Mouse (Mus musculus) liver, embryonic 14.5 days (tissue): ENCODE results near the gene Ern2. TPM values are rescaled to one million over a fixed set of nuclear protein-coding genes. Genes with fewer than 3 reads are reported as not detected.

Source experiments
- ATAC-seq: fragments of 200-750 bp; cut with Nextera tagmentation; 2 replicates; pipeline ENCODE4 v1.8.0; 2017; ENCODE audit warnings: moderate number of reproducible peaks, mild to moderate bottlenecking, moderate library complexity; ENCODE audit not compliant: insufficient read depth
- DNase-seq, 3 experiments: peaks; one replicate each; pipeline ENCODE4 v3.0.0-alpha.2; 2012 to 2013; ENCODE audit warnings: low read depth in 3 of 3, low spot score in 3 of 3
- H3K27ac ChIP-seq: fragments of 300-500 bp; sonication (generic); 2 replicates; pipeline ENCODE4 v1.5.1; 2014; ENCODE audit warnings: moderate library complexity, mild to moderate bottlenecking, control low read depth, inconsistent platforms
- H3K27me3 ChIP-seq: fragments of 300-500 bp; sonication (generic); 2 replicates; pipeline ENCODE4 v1.6.1; 2014; ENCODE audit warnings: mild to moderate bottlenecking, low read length, moderate library complexity; ENCODE audit not compliant: control insufficient read depth, insufficient read depth
- H3K36me3 ChIP-seq: fragments of 300-500 bp; sonication (generic); replicated peaks from 2 replicates; pipeline ENCODE4 v1.6.1; 2014; ENCODE audit warnings: low read depth; ENCODE audit not compliant: control insufficient read depth, insufficient read depth
- H3K4me1 ChIP-seq, 2 experiments: fragments of 200-500 bp in 1 of 2; fragments of 300-500 bp in 1 of 2; sonication (generic) in 1 of 2; replicated peaks; 2 replicates each; pipeline ENCODE4 v1.6.1; 2012 to 2014; ENCODE audit warnings: antibody characterized with exemption in 1 of 2, inconsistent platforms in 1 of 2, low read length in 1 of 2; ENCODE audit not compliant: control insufficient read depth in 2 of 2, insufficient read depth in 2 of 2
- H3K4me2 ChIP-seq: fragments of 300-500 bp; sonication (generic); 2 replicates; pipeline ENCODE4 v1.6.1; 2014; ENCODE audit warnings: low read depth, mild to moderate bottlenecking, control low read depth, moderate library complexity
- H3K4me3 ChIP-seq, 2 experiments: fragments of 200-500 bp in 1 of 2; fragments of 300-500 bp in 1 of 2; sonication (generic) in 1 of 2; 2 replicates each; pipeline ENCODE4 v1.5.1; 2012 to 2014; ENCODE audit warnings: low read depth in 2 of 2, low read length in 2 of 2, mild to moderate bottlenecking in 2 of 2, control low read depth in 1 of 2, inconsistent platforms in 1 of 2, moderate library complexity in 1 of 2; ENCODE audit not compliant: insufficient read depth in 1 of 2
- H3K9ac ChIP-seq: fragments of 300-500 bp; sonication (generic); replicated peaks from 2 replicates; pipeline ENCODE4 v1.6.1; 2014; ENCODE audit warnings: mild to moderate bottlenecking, control low read depth, moderate library complexity
- H3K9me3 ChIP-seq: fragments of 300-500 bp; sonication (generic); 2 replicates; pipeline ENCODE4 v1.6.1; 2016; ENCODE audit warnings: low read length, mixed read lengths; ENCODE audit not compliant: control insufficient read depth
- CTCF ChIP-seq: IDR thresholded peaks from 2 replicates; pipeline ENCODE4 v1.5.1; 2016; ENCODE audit warnings: antibody characterized with exemption, low read depth, control low read depth
- EP300 ChIP-seq: IDR thresholded peaks from 2 replicates; pipeline ENCODE4 v1.6.1; 2016; ENCODE audit warnings: antibody characterized with exemption, low read depth
- WGBS: fragments of 180-500 bp; shearing (Covaris S2); extraction: QIAGEN DNeasy Blood & Tissue Kit; methylation state at CpG from one replicate; pipeline ENCODE4 v1.1.7; 2014; ENCODE audit not compliant: insufficient replicate concordance; 5-methylcytosine and 5-hydroxymethylcytosine counted together
- polyA plus RNA-seq, 2 experiments: library from polyadenylated mRNA; depleted of rRNA in 1 of 2; stranded (reverse) in 1 of 2; unstranded in 1 of 2; fragments of >200 nt; fragmentation: Nextera tagmentation in 1 of 2; extraction: Ambion mirVana in 1 of 2; gene quantifications; 2 replicates each; pipeline versions ENCODE4 v1.2.1 to v1.2.3; 2012 to 2014

Gene Ern2
- polyA plus RNA-seq, 2 experiments = not detected

DNA sequence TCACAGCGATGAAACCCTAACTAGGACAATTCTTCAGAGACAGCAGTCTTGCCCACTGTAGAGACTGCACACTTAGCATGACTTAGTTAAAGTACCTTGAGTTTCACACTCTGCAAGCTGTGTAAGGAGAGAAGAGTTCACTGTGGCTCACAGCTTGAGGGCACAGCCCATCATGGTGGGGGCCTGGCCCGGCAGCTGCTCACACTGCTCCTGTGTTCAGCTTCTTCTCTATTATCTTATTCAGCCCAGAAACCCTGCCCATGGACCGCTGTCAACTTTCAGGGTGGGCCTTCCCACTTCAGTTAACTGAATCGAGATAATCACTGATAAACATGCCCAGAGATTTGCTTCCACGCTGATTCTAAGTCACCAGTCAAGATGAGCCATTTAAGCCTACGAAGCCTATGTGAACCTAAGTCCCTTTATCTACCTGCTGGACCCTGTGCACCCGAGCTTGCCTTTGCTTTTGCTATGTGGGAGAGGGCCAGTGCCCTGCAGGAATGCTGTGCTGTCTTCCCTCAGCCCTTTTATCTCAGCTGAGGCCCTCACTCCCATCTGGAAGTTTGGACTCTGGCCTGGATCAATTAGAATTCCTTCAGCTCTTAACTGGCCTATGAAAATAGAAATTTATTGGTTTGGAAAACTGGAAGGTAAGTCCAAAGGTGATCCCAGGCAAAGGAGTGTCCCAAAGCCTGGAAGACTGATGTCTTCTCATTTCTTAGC is 40.2 kb upstream of the Ern2 start:
- no peak for ATAC-seq
- no peaks in the 10 kb centered on the region for H3K4me1 ChIP-seq
- 38% methylated on average over 7 of the region's 7 CpGs for WGBS
- no peaks in the 10 kb centered on the region for H3K36me3 ChIP-seq
- H3K4me3 ChIP-seq = no peak overlapping the region
- H3K27me3 ChIP-seq = no peaks in the 10 kb centered on the region
- no peaks in the 10 kb centered on the region for H3K9me3 ChIP-seq
- H3K27ac ChIP-seq = no peak overlapping the region
- no peak overlapping the region for H3K4me2 ChIP-seq
- no peak for TF ChIP-seq EP300
- TF ChIP-seq CTCF = no peak
- no peak for DNase-seq
- no peak overlapping the region for H3K9ac ChIP-seq

GRCm38 (mm10) chr7:122219315-122219801 is 33.4 kb upstream of the Ern2 start, which contains the start of gene Chp2:
Gene Chp2 (plus strand): TSS chr7:122219496.
- no peak within 1 kb of the TSS; a peak in 1 of 4 replicates for H3K4me3 ChIP-seq
- H3K27me3 ChIP-seq = no peaks in the 10 kb centered on the region
- WGBS = 20% methylated on average over 18 of the region's 20 CpGs
- H3K27ac ChIP-seq = no peak within 1 kb of the TSS
- no peaks in the 10 kb centered on the region for H3K4me1 ChIP-seq
- H3K9ac ChIP-seq = no peak within 1 kb of the TSS
- ATAC-seq (no peak), DNase-seq (no peak)
- H3K4me2 ChIP-seq = peak within 1 kb of the TSS; percentile 23
- no peak for TF ChIP-seq EP300
- H3K36me3 ChIP-seq = no peaks in the 10 kb centered on the region
- no peaks in the 10 kb centered on the region for H3K9me3 ChIP-seq

- Histone ChIP-seq H3K9ac (no peak overlapping the region), H3K4me1 (peaks cover 0 to 3% of the 10 kb centered on the region in 2 experiments; a peak in 1 of 4 replicates), H3K27me3 (no peaks in the 10 kb centered on the region), H3K4me3 (no peak overlapping the region), H3K27ac (no peak overlapping the region), H3K4me2 (no peak overlapping the region), H3K9me3 (no peaks in the 10 kb centered on the region), H3K36me3 (no peaks in the 10 kb centered on the region)
- TF ChIP-seq CTCF (no peak), EP300 (no peak)
- no peak for DNase-seq
- no peak for ATAC-seq
- WGBS = 28% methylated on average over 7 of the region's 7 CpGs
These were observed 22.4 kb upstream of the Ern2 start for GRCm38 (mm10) chr7:122208276-122209021.

DNA sequence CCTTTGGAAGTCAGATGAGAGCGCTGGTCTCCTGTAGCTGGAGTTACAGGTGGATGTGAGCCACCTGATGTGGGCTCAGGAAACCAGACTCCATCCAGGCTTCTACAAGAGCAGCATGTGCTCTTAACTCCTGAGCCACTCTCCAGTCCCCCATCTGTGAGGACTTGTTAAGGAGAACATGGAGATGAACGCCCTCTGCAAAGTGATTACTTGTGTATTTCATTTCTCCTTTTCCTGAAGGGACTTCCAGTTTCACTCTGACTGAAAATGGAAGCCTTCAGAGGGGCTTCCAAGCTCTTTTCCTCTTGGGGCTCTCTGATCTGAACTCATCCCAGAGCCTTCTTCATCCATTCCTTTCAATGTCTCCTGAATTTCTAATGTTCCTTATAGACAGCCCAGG is 20.1 kb upstream of the Ern2 start:
- TF ChIP-seq EP300 (no peak), CTCF (no peak)
- Histone ChIP-seq H3K27ac (no peak overlapping the region), H3K27me3 (no peaks in the 10 kb centered on the region), H3K9ac (no peak overlapping the region), H3K9me3 (no peaks in the 10 kb centered on the region), H3K4me2 (no peak overlapping the region), H3K36me3 (no peaks in the 10 kb centered on the region), H3K4me3 (no peak overlapping the region), H3K4me1 (peaks cover 0 to 3% of the 10 kb centered on the region in 2 experiments; a peak in 1 of 4 replicates)
- ATAC-seq = no peak
- DNase-seq = no peak
- WGBS = 49% methylated on average over 2 of the region's 2 CpGs

DNA sequence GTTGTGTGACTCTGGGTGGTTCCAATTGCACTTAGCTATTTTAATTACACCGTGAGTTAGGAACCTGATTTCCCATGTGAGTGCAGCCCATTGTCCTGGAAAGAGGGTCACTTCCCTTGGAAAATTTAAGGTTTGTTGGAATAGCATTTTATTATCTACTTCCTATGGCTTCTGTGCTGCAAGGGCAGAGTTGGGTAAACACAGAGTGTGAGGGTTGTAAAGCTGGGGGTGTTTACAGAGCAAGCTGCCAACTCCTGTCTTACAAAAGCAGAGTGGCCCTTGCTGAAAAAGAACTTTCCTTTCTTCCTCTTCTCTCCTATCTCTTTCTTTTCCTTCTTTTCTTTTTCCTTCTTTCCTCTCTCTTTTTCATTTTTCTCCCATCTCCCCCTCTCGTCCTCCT is 17.9 kb upstream of the Ern2 start:
- DNase-seq = no peak
- Histone ChIP-seq H3K27me3 (no peaks in the 10 kb centered on the region), H3K9me3 (no peaks in the 10 kb centered on the region), H3K27ac (no peak overlapping the region), H3K9ac (no peak overlapping the region), H3K4me3 (no peak overlapping the region), H3K36me3 (no peaks in the 10 kb centered on the region), H3K4me2 (no peak overlapping the region), H3K4me1 (peaks cover 0 to 3% of the 10 kb centered on the region in 2 experiments; a peak in 1 of 4 replicates)
- ATAC-seq = no peak
- 20% methylated on average over 2 of the region's 2 CpGs for WGBS
- TF ChIP-seq CTCF = no peak
- no peak for TF ChIP-seq EP300
